Mouse (Mus musculus): ENCODE data around the gene Cdc42ep5. TPM values are rescaled to one million over a fixed set of nuclear protein-coding genes. Genes with fewer than 3 reads are reported as not detected.

Cdc42ep5 gene
- polyA plus RNA-seq, 1 experiment from 2014 or later: 30.3 TPM

GRCm38 (mm10) chr7:4141648-4142325 is 22.9 kb downstream of the Cdc42ep5 start:
- 95% methylated on average over 6 of the region's 6 CpGs for WGBS
- Histone ChIP-seq H3K9me3 (ENCODE audit: control insufficient read depth, low read length) (no peaks in the 10 kb centered on the region), H3K27ac (ENCODE audit: low read depth, low read length) (no peak overlapping the region), H3K4me1 (ENCODE audit: control insufficient read depth, insufficient read depth, low read length) (peaks cover 6% of the 10 kb centered on the region; the same call in 1 of the 2 replicates), H3K27me3 (ENCODE audit: control insufficient read depth, insufficient read depth, low read length) (no peaks in the 10 kb centered on the region), H3K4me3 (ENCODE audit: low read length) (no peak overlapping the region), H3K4me2 (replicated peaks; ENCODE audit: low read depth, low read length) (no peak overlapping the region), H3K9ac (ENCODE audit: low read depth, low read length) (no peak overlapping the region), H3K36me3 (ENCODE audit: control insufficient read depth, insufficient read depth, low read length) (peaks cover 88% of the 10 kb centered on the region)
- ATAC-seq (ENCODE audit: low FRiP score, low TSS enrichment): no peak

- Histone ChIP-seq H3K27me3 (ENCODE audit: control insufficient read depth, insufficient read depth, low read length) (no peaks in the 10 kb centered on the region), H3K27ac (ENCODE audit: low read depth, low read length) (no peak overlapping the region), H3K4me3 (ENCODE audit: low read length) (no peak overlapping the region), H3K4me2 (replicated peaks; ENCODE audit: low read depth, low read length) (no peak overlapping the region), H3K9ac (ENCODE audit: low read depth, low read length) (no peak overlapping the region), H3K9me3 (ENCODE audit: control insufficient read depth, low read length) (no peaks in the 10 kb centered on the region), H3K4me1 (ENCODE audit: control insufficient read depth, insufficient read depth, low read length) (peaks cover 6% of the 10 kb centered on the region; the same call in 1 of the 2 replicates), H3K36me3 (ENCODE audit: control insufficient read depth, insufficient read depth, low read length) (peaks cover 64% of the 10 kb centered on the region)
- no peak for ATAC-seq (ENCODE audit: low FRiP score, low TSS enrichment)
- WGBS: 96% methylated on average over 5 of the region's 5 CpGs
These were observed 25.3 kb downstream of the Cdc42ep5 start for GRCm38 (mm10) chr7:4139391-4139790.

- WGBS: 93% methylated on average over 7 of the region's 7 CpGs
- H3K9ac ChIP-seq (ENCODE audit: low read depth, low read length): no peak overlapping the region; the same call in 1 of the 2 replicates
- peak overlapping the region; percentile 86; the same call in 1 of the 2 replicates for H3K4me3 ChIP-seq (ENCODE audit: low read length)
- no peaks in the 10 kb centered on the region for H3K9me3 ChIP-seq (ENCODE audit: control insufficient read depth, low read length)
- H3K27me3 ChIP-seq (ENCODE audit: control insufficient read depth, insufficient read depth, low read length): no peaks in the 10 kb centered on the region
- no peak overlapping the region for H3K27ac ChIP-seq (ENCODE audit: low read depth, low read length)
- peaks cover 57% of the 10 kb centered on the region for H3K36me3 ChIP-seq (ENCODE audit: control insufficient read depth, insufficient read depth, low read length)
- peaks cover 6% of the 10 kb centered on the region; the same call in 1 of the 2 replicates for H3K4me1 ChIP-seq (ENCODE audit: control insufficient read depth, insufficient read depth, low read length)
- no peak for ATAC-seq (ENCODE audit: low FRiP score, low TSS enrichment)
- no peak overlapping the region for H3K4me2 ChIP-seq (replicated peaks; ENCODE audit: low read depth, low read length)
These were observed 26.0 kb downstream of the Cdc42ep5 start for GRCm38 (mm10) chr7:4138671-4139070.

- no peaks in the 10 kb centered on the region for H3K9me3 ChIP-seq (ENCODE audit: control insufficient read depth, low read length)
- H3K4me2 ChIP-seq (replicated peaks; ENCODE audit: low read depth, low read length): peak overlapping the region; percentile 78
- peak overlapping the region; percentile 86 for H3K4me3 ChIP-seq (ENCODE audit: low read length)
- no peak overlapping the region for H3K27ac ChIP-seq (ENCODE audit: low read depth, low read length)
- H3K9ac ChIP-seq (ENCODE audit: low read depth, low read length): no peak overlapping the region; the same call in 1 of the 2 replicates
- ATAC-seq (ENCODE audit: low FRiP score, low TSS enrichment): no peak
- no peaks in the 10 kb centered on the region for H3K27me3 ChIP-seq (ENCODE audit: control insufficient read depth, insufficient read depth, low read length)
- H3K36me3 ChIP-seq (ENCODE audit: control insufficient read depth, insufficient read depth, low read length): peaks cover 52% of the 10 kb centered on the region
- H3K4me1 ChIP-seq (ENCODE audit: control insufficient read depth, insufficient read depth, low read length): peaks cover 6% of the 10 kb centered on the region; the same call in 1 of the 2 replicates
- 84% methylated on average over 2 of the region's 2 CpGs for whole genome bisulfite sequencing
These were observed 26.5 kb downstream of the Cdc42ep5 start for GRCm38 (mm10) chr7:4138181-4138580.

- 50% methylated on average over 3 of the region's 3 CpGs for WGBS
- Histone ChIP-seq H3K4me2 (replicated peaks; ENCODE audit: low read depth, low read length) (peak overlapping the region; percentile 78), H3K4me1 (ENCODE audit: control insufficient read depth, insufficient read depth, low read length) (peaks cover 6% of the 10 kb centered on the region; the same call in 1 of the 2 replicates), H3K9me3 (ENCODE audit: control insufficient read depth, low read length) (no peaks in the 10 kb centered on the region), H3K9ac (ENCODE audit: low read depth, low read length) (peak overlapping the region; percentile 83), H3K27me3 (ENCODE audit: control insufficient read depth, insufficient read depth, low read length) (no peaks in the 10 kb centered on the region), H3K36me3 (ENCODE audit: control insufficient read depth, insufficient read depth, low read length) (peaks cover 48% of the 10 kb centered on the region), H3K27ac (ENCODE audit: low read depth, low read length) (no peak overlapping the region), H3K4me3 (ENCODE audit: low read length) (peak overlapping the region; percentile 86)
- no peak for ATAC-seq (ENCODE audit: low FRiP score, low TSS enrichment)
These were observed 26.9 kb downstream of the Cdc42ep5 start for GRCm38 (mm10) chr7:4137746-4138145.

DNA sequence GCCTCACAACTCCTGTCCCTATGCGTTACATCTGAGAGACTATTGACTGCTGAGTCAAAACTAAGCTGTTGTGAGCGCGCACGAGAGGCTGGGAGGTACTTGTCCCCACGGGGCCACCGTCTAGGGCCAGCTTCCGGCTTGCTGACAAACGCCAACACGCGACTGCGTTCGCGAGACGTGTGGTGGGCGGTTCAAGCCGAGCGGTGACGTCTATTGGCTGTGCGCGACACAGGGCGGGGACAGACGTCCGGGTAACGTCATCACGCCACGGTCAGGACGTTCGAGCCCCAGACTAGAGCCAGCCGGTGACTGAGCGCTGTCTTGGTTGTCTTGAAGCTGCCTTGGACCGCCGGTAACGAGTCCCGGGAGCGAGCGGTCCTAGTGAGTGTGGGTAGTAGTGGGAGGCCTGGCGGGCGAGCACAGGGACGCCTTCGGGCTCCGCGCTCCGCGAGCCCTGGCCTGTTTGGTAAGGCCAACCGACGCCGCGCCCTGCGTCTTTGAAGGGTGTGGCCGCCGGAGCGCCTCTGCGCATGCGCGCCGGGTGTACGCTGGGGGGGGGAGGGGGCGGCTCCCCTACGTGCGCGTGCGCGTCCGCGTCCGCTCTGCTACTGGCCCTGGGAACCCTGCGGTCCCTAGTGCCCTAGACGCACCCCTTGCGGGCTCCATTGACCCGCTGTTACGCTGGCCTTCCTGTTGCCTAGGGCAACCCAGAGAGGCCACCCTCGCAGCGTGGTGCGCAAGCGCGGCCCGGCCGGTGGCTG is 27.7 kb downstream of the Cdc42ep5 start, which contains the start of gene Leng8:
TSS of gene Leng8 (plus strand) at position 269 of the 761 bp plus-strand sequence.
- peak within 1 kb of the TSS; percentile 93 for H3K27ac ChIP-seq (ENCODE audit: low read depth, low read length)
- H3K4me1 ChIP-seq (ENCODE audit: control insufficient read depth, insufficient read depth, low read length): peaks cover 6% of the 10 kb centered on the region; the same call in 1 of the 2 replicates
- peak within 1 kb of the TSS; percentile 78 for H3K4me2 ChIP-seq (replicated peaks; ENCODE audit: low read depth, low read length)
- peaks cover 40% of the 10 kb centered on the region for H3K36me3 ChIP-seq (ENCODE audit: control insufficient read depth, insufficient read depth, low read length)
- H3K9me3 ChIP-seq (ENCODE audit: control insufficient read depth, low read length): no peaks in the 10 kb centered on the region
- H3K4me3 ChIP-seq (ENCODE audit: low read length): peak within 1 kb of the TSS; percentile 86
- WGBS: under 1% methylated on average over 71 of the region's 78 CpGs
- no peaks in the 10 kb centered on the region for H3K27me3 ChIP-seq (ENCODE audit: control insufficient read depth, insufficient read depth, low read length)
- H3K9ac ChIP-seq (ENCODE audit: low read depth, low read length): peak within 1 kb of the TSS; percentile 83
- ATAC-seq (ENCODE audit: low FRiP score, low TSS enrichment): peak; percentile 98

GRCm38 (mm10) chr7:4136404-4136770 is 28.3 kb downstream of the Cdc42ep5 start:
- Histone ChIP-seq H3K27me3 (ENCODE audit: control insufficient read depth, insufficient read depth, low read length) (no peaks in the 10 kb centered on the region), H3K4me2 (replicated peaks; ENCODE audit: low read depth, low read length) (peak overlapping the region; percentile 44), H3K9ac (ENCODE audit: low read depth, low read length) (peak overlapping the region; percentile 53; the same call in 1 of the 2 replicates), H3K4me3 (ENCODE audit: low read length) (peak overlapping the region; percentile 86), H3K4me1 (ENCODE audit: control insufficient read depth, insufficient read depth, low read length) (peaks cover 6% of the 10 kb centered on the region; the same call in 1 of the 2 replicates), H3K36me3 (ENCODE audit: control insufficient read depth, insufficient read depth, low read length) (peaks cover 34% of the 10 kb centered on the region), H3K27ac (ENCODE audit: low read depth, low read length) (peak overlapping the region; percentile 93; the same call in 1 of the 2 replicates), H3K9me3 (ENCODE audit: control insufficient read depth, low read length) (no peaks in the 10 kb centered on the region)
- ATAC-seq (ENCODE audit: low FRiP score, low TSS enrichment): peak; percentile 32
- WGBS: under 1% methylated on average over 16 of the region's 16 CpGs

DNA sequence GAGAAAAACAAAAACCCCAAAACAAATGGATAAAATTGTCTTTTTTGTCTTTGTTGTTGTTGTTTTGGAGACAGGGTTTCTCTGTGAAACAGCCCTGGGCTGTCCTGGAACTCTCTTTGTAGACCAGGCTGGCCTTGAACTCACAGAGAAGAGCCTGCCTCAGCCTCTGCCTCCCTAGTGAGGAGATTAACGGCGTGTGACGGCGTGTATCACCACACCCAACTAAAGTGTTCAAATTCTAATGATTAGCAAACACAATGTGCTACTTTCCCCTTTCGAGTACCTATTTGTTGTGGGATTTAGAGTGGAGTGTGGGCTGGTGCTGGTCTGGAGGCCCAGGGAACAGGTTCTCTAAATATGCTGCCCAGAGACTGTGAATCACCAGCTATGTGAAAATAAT is 29.7 kb downstream of the Cdc42ep5 start:
- Histone ChIP-seq H3K36me3 (ENCODE audit: control insufficient read depth, insufficient read depth, low read length) (peaks cover 19% of the 10 kb centered on the region), H3K4me1 (ENCODE audit: control insufficient read depth, insufficient read depth, low read length) (peaks cover 6% of the 10 kb centered on the region; the same call in 1 of the 2 replicates), H3K9me3 (ENCODE audit: control insufficient read depth, low read length) (no peaks in the 10 kb centered on the region), H3K27me3 (ENCODE audit: control insufficient read depth, insufficient read depth, low read length) (no peaks in the 10 kb centered on the region), H3K4me2 (replicated peaks; ENCODE audit: low read depth, low read length) (no peak overlapping the region), H3K9ac (ENCODE audit: low read depth, low read length) (no peak overlapping the region), H3K27ac (ENCODE audit: low read depth, low read length) (no peak overlapping the region), H3K4me3 (ENCODE audit: low read length) (no peak overlapping the region)
- 91% methylated on average over 5 of the region's 5 CpGs for WGBS
- no peak for ATAC-seq (ENCODE audit: low FRiP score, low TSS enrichment)

Data from kidney, embryonic 14.5 days (tissue).